Mouse (Mus musculus) lung, postnatal 0 days (tissue): ENCODE measurements around the gene Ttpal. TPM values are rescaled to one million over a fixed set of nuclear protein-coding genes. Genes with fewer than 3 reads are reported as not detected.

Source experiments
- ATAC-seq: fragments of 200-750 bp; cut with Nextera tagmentation; 2 replicates; pipeline ENCODE4 v1.8.0; 2017; ENCODE audit warnings: moderate library complexity
- DNase-seq: peaks from one replicate; pipeline ENCODE4 v3.0.0-alpha.2; 2016; ENCODE audit warnings: low spot score
- H3K27ac ChIP-seq: fragments of 300-500 bp; sonication (generic); 2 replicates; pipeline ENCODE4 v1.5.1; 2014; ENCODE audit warnings: antibody characterized with exemption, mild to moderate bottlenecking, low read length, mixed read lengths
- H3K27me3 ChIP-seq: fragments of 300-500 bp; sonication (generic); replicated peaks from 2 replicates; pipeline ENCODE4 v1.6.1; 2014; ENCODE audit warnings: low read length, mixed read lengths; ENCODE audit not compliant: insufficient read depth
- H3K36me3 ChIP-seq: fragments of 300-500 bp; sonication (generic); 2 replicates; pipeline ENCODE4 v1.6.1; 2014; ENCODE audit warnings: low read length, mixed read lengths; ENCODE audit not compliant: insufficient read depth
- H3K4me1 ChIP-seq: fragments of 300-500 bp; sonication (generic); 2 replicates; pipeline ENCODE4 v1.6.1; 2014; ENCODE audit warnings: antibody characterized with exemption, low read depth, low read length, mixed read lengths; ENCODE audit not compliant: insufficient read depth
- H3K4me2 ChIP-seq: fragments of 300-500 bp; sonication (generic); replicated peaks from 2 replicates; pipeline ENCODE4 v1.6.1; 2014; ENCODE audit warnings: low read depth, mild to moderate bottlenecking, low read length, moderate library complexity, mixed read lengths
- H3K4me3 ChIP-seq: fragments of 300-500 bp; sonication (generic); 2 replicates; pipeline ENCODE4 v1.5.1; 2014; ENCODE audit warnings: low read depth, low read length
- H3K9ac ChIP-seq: fragments of 300-500 bp; sonication (generic); replicated peaks from 2 replicates; pipeline ENCODE4 v1.6.1; 2014; ENCODE audit warnings: low read depth, mild to moderate bottlenecking
- H3K9me3 ChIP-seq: fragments of 300-500 bp; sonication (generic); 2 replicates; pipeline ENCODE4 v1.6.1; 2016; ENCODE audit warnings: low read length, mixed read lengths
- CTCF ChIP-seq: IDR thresholded peaks from 2 replicates; pipeline ENCODE4 v1.5.1; 2016; ENCODE audit warnings: antibody characterized with exemption, mild to moderate bottlenecking
- EP300 ChIP-seq: IDR thresholded peaks from 2 replicates; pipeline ENCODE4 v1.6.1; 2016; ENCODE audit warnings: antibody characterized with exemption, mild to moderate bottlenecking, control low read depth
- WGBS: fragments of 180-500 bp; shearing (Covaris S2); extraction: QIAGEN DNeasy Blood & Tissue Kit; methylation state at CpG from one replicate; pipeline ENCODE4 v1.1.7; 2014; 5-methylcytosine and 5-hydroxymethylcytosine counted together
- polyA plus RNA-seq: library from polyadenylated mRNA; unstranded; fragments of >200 nt; fragmentation: Nextera tagmentation; extraction: Ambion mirVana; gene quantifications from 2 replicates; pipeline ENCODE4 v1.2.1, GENCODE M21; 2015

Gene Ttpal
- polyA plus RNA-seq, 1 experiment from 2014 or later: 20.0 TPM

GRCm38 (mm10) chr2:163667045-163667444 is 64.9 kb downstream of the Ttpal start:
- no peak for TF ChIP-seq EP300
- TF ChIP-seq CTCF: no peak
- DNase-seq (no peak), ATAC-seq (no peak)
- Histone ChIP-seq H3K4me3 (no peak overlapping the region), H3K9me3 (no peaks in the 10 kb centered on the region), H3K36me3 (no peaks in the 10 kb centered on the region), H3K27ac (no peak overlapping the region), H3K4me2 (no peak overlapping the region), H3K27me3 (no peaks in the 10 kb centered on the region), H3K9ac (no peak overlapping the region), H3K4me1 (no peaks in the 10 kb centered on the region)
- 87% methylated on average over 1 of the region's 1 CpGs for WGBS

Other genes with a start within 250 kb of the Ttpal start
- gene Jph2, start 204.3 kb upstream of the Ttpal start, polyA plus RNA-seq: 4.0 and 6.0 TPM in 2 replicates
- gene Oser1, start 177.6 kb upstream of the Ttpal start, polyA plus RNA-seq: 73.8 and 74.6 TPM in 2 replicates
- gene Gdap1l1, start 163.8 kb upstream of the Ttpal start, polyA plus RNA-seq: 0.37 and 0.43 TPM in 2 replicates
- gene Fitm2, start 129.7 kb upstream of the Ttpal start, polyA plus RNA-seq: 18.6 and 22.5 TPM in 2 replicates
- gene R3hdml, start 110.0 kb upstream of the Ttpal start, polyA plus RNA-seq: 0.18 TPM in 1 of 2 replicates, not detected in the other
- 0.23 TPM in 1 of 2 replicates, not detected in the other for gene Hnf4a, start 95.5 kb upstream of the Ttpal start, polyA plus RNA-seq
- 96.7 and 106 TPM in 2 replicates for gene Serinc3, start 42.8 kb downstream of the Ttpal start, polyA plus RNA-seq
- gene Pkig, start 56.1 kb downstream of the Ttpal start, polyA plus RNA-seq: 95.2 and 106 TPM in 2 replicates
- gene Ada, start 147.9 kb downstream of the Ttpal start, polyA plus RNA-seq: 3.2 and 3.6 TPM in 2 replicates
- 2.4 and 2.7 TPM in 2 replicates for gene Ccn5, start 218.5 kb downstream of the Ttpal start, polyA plus RNA-seq